Mouse (Mus musculus) gastrocnemius, adult 8-10 months (tissue): ENCODE data around the gene Olfr54. TPM values are rescaled to one million over a fixed set of nuclear protein-coding genes. Genes with fewer than 3 reads are reported as not detected.
"Not testable (repeated sequence)": the region's sequence is repeated elsewhere in the genome, so short reads cannot be mapped to it uniquely, and the experiment has no call there.

Source experiments
- DNase-seq, 2 experiments: peaks; one replicate each; pipeline ENCODE4 v3.0.0; 2022; ENCODE audit warnings: low spot score in 2 of 2
- total RNA-seq, 4 experiments: library from RNA; stranded (reverse); gene quantifications; 2 replicates each; pipeline ENCODE4 v1.2.4; 2022

Olfr54 gene
- total RNA-seq: not detected

DNA sequence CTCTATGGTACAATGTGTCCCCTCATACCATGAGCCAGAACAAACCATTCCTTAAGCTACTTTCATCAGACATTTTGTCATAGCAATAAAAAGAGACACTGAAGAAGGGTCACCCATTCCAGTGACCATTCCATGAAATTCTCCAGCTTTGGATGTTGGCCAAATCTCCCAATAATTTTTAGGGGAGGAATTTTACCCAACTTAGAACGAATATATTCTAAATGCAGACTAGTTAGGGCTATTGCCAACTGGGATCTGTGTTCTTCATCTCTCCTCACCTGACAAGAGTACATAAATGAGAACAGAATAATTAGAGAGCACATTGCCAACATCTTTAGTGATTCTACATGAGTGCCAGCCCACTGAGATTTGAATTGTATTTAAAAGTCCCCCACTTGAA is at the start of gene Olfr54:
Gene Olfr54 (plus strand): TSS at position 301 of the 400 bp plus-strand sequence.
- no peak for DNase-seq

DNA sequence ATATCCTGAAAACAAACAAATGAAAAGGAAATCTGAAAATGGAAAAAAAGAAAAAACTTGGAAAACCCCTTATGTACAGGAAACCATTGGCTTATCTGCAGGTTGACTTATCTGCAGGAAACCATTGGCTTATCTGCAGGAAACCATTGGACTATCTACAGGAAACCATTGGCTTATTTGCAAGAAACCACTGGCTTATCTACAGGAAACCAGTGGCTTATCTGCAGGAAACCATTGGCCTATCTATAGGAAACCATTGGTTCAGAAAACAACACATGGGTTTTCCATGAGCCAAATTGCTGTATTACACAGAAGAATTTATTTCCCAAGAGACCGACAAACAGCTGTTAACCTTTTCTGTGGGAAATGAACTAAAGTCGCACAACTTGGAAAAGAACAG is 49.1 kb upstream of the Olfr54 start:
- no peak for DNase-seq

DNA sequence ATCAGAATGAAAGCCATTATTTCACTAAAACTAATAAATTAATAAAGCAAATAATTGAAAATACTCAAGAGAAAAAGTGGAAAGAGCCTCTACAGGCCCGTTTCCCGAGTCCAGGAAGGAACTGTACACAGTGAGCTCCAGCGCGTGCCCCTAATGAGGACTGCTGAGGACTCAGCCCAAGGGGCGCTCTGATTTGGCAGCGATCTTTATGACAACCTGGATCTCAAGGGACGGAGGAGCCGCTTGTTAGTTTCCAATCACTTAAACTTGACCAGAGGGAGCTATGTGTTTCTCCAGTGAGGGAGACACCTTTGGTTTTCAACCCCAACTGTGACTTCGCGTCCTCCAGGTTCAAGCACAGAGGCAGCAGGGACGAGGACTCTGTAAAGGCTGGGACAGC is 47.8 kb upstream of the Olfr54 start, which contains the start of gene Olfr1378:
Gene Olfr1378 (plus strand): TSS at position 301 of the 400 bp plus-strand sequence.
- DNase-seq: no peak

DNA sequence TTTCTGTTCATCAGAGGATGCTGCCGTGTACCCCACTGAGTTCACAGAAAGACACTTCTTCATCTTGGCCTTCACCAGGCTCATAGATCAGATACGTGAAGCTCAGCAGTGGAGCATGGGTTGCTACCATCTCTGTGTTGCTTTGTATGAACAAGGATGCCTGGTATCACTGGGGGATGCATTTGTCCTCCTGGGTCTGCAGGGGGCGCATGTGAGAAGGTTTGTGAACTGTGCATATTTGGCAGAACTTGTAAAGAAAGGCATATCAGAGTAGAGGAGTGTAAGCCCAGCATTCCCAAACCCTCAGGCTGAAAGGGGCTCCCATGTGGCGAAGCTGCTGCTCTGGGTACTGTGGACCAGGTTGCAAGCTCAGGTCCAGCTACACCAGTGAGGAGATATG is 36.8 kb upstream of the Olfr54 start:
- no peak for DNase-seq

DNA sequence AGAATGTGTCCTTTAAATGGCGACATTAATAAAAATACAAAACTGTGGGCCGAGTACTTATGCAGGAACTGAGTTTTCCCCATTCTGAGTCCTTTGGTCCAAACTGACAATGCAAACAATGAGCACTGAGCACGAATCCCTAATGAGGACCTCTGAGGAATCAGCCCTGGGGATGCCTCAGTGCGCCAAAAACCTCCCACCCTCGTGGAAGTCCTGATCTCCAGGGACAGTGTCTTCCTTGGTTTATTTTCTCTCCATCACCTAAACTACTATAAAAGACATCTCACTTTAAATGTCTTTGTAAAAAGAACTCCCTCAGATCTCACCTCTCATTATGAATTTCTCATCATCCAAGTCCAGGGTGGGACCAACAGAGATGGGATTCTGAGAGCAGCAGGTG is 32.4 kb upstream of the Olfr54 start, which contains the start of gene Olfr1377:
Gene Olfr1377 (plus strand): TSS at position 301 of the 400 bp plus-strand sequence.
- DNase-seq: no peak

DNA sequence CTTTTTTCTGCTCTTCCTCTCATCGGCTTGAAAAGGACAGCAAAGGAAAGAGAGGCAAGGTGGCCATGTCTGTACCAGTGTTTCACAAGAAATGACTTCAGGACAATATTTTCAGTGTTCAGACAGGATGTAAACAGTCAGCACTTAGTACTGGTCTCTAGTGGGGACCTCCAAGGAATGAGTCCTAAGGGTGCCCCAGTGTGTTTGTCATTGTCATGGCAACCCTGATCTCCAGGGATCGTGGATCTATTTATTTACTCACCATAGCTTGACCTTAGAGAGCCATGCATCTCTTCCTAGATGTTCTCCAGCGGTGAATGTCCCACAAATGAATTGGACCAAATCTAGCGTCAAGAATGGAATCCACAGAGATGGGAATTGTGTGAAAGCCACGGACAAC is 10.7 kb upstream of the Olfr54 start, which contains the start of gene Olfr51:
Gene Olfr51 (plus strand): TSS at position 301 of the 400 bp plus-strand sequence.
- no peak for DNase-seq

DNA sequence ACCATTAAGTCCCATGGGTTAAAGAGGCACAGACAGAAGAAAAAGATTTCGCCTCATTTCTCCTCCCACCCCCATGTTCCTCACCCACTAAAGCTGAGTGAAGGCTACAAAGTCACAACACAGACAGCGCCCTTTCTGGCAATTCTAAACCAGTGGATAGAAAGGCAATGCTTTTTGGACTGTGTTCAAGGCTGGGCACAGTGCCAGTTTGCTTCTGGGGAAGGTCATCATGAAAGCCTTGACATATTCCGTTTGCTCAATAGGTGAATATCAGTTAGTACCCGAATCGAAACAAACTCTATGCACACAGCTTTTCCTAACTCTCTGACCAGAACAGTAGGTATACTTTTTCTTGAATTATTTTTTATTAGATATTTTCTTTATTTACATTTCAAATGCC is 2.2 kb upstream of the Olfr54 start:
- DNase-seq: no peak

DNA sequence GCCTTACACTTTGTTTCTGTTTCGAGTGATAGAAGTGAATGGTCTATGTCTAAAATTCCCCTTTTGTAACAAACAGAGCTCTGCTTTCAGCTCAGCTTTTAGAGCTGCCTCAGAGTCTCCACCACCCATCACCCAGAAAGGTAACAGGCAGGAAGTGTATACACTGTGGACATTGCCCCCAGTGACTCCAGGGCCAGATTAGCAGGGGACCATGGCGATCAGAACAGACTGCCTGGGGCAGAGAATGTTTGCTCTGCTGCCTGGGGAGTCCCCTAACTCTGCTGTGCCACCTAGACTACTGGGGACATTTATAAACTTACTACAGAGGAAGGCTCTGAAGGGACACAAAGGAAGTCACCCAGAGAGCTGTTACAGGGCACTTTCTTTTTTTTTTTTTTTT is 2.3 kb downstream of the Olfr54 start:
- no peak for DNase-seq

DNA sequence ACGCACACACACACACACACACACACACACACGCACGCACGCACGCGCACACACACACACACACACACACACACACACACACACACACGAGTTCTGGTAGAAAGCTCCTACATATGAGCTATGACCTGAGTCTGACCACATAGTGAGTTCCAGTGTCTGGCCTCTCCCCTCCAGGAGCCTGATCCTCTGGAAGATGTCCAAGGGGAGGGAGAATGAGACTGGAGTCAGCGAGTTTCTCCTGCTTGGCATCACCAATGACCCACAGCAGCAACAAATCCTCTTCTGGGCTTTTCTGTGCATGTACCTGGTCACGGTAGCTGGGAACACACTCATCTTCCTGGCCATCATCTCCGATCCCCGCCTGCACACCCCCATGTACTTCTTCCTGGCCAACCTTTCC is 12.8 kb downstream of the Olfr54 start:
- not testable (repeated sequence) for DNase-seq

DNA sequence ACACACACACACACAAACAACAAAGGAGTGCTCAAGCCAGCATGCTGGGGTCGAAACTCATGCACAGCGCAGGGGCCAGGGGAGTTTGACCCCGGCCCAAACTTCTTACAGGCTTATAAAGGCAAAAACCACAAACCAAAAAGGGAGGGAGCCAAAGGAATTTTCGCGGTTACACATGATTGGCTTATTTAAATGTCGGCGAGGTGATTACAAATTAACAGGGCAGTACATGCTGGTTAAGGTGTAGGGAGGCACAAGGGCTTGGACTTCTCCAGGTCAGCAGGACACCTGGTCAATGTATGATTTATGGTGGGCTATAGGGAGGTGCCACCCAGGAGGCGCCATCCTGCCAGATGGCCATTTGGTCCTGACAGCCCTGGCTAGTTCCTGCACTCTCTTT is 15.3 kb downstream of the Olfr54 start:
- DNase-seq: not testable (repeated sequence)

DNA sequence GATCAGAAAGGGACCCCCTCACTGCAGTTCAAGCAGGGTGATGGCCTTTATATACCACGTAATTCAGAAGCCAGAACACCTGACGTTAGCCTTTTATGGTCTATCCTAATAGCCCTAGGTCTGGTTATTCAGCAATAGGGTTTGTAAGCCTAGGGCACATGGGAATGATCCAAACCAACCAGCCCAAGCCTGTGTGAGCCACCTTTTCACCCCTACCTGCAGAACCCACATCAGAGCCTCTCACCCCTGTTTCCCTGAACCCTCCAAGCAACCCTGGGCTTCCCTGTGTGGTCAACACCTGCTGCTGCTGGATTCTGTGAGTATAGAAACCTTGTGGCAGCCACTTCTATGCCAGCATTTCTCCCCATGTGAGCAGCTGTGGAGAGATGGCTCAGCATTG is 16.2 kb downstream of the Olfr54 start:
- DNase-seq: no peak

DNA sequence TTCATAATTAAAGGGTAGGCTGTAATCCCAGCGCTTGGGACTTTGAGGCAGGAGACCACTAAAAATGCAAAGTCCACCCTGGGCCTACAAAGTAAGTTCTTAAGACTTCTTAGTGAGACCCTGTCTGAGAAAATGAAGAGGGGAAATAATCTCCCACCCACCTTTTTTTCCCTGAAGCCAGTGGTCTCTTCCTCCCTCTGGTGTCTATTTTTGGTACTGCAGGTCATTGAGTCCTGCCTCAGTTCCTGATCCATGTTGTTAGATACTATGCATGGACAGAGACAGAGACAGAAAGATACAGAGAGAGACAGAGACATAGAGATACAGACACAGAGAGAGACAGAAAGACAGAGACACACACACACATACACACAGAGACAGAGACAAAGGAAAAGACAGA is 18.8 kb downstream of the Olfr54 start:
- DNase-seq: no peak

DNA sequence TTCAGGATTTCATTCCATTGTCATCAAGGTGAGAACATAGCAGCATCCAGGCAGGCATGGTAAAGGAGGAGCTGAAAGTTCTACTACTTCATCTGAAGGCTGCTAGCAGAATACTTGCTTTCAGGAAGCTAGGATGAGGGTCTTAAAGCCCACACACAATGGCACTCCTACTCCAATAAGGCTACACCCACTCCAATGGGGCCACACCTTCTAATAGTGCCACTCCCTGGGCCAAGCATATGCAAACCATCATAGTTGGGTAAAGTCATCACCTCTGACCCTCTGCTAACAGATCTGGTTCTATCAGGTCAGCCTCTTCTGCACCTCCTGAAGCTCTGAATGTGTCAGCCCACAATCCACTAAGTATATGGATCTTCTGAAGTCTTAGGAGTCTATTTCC is 20.1 kb downstream of the Olfr54 start:
- not testable (repeated sequence) for DNase-seq

DNA sequence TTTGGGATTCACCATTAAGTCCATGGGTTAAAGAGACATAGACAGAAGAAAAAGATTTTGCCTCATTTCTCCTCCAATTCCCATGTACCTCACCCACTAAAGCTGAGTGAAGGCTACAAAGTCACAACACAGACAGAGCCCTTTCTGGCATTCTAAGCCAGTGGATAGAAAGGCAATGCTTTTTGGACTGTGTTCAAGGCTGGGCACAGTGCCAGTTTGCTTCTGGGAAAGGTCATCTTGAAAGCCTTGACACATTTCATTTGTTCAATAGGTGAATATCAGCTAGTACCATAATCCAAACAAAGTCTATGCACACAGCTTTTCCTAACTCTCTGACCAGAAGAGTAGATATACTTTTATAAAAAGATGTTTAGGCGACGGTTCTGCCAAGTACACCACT is 21.9 kb downstream of the Olfr54 start:
- DNase-seq: no peak

DNA sequence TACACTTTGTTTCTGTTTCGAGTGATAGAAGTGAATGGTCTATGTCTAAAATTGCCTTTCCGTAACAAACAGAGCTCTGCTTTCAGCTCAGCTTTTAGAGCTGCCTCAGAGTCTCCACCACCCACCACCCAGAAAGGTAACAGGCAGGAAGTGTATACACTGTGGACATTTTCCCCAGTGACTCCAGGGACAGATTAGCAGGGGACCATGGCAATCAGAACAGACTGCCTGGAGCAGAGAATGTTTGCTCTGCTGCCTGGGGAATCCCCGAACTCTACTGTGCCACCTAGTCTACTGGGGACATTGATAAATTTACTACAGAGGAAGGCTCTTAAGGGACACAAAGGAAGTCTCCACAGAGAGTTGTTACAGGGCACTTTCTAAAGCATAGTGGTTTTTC is 30.7 kb downstream of the Olfr54 start:
- DNase-seq: not testable (repeated sequence)

DNA sequence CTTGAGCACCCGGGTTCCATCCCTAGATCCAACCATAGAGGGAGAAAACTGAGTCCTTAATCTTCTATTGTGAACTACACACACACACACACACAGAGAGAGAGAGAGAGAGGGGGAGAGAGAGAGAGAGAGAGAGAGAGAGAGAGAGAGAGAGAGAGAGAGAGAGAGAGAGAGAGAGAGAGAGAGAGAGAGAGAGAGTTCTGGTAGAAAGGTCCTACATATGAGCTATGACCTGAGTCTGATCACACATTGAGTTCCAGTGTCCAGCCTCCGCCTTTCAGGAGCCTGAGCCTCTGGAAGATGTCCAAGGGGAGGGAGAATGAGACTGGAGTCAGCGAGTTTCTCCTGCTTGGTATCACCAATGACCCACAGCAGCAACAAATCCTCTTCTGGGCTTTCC is 33.8 kb downstream of the Olfr54 start, which contains the start of gene Olfr1375:
Gene Olfr1375 (plus strand): TSS at position 301 of the 400 bp plus-strand sequence.
- not testable (repeated sequence) for DNase-seq

DNA sequence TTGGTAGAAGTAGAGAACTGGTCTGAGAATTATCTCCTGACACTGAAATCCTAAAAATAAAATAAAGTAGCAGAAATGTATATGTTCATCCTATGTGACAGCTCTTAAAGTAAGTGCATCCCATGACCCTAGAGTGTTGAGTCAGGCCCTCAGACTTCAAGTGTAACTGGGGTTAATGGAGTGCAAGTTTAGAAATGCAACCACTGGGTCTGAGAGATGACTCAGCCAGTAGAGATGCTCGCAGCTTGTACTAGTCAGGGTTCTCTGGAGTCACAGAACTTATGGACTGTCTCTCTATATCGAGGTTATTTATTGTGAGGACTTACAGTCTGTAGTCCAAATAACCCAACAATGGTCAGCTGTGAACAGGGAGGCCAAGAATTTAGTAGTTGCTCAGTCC is 37.6 kb downstream of the Olfr54 start:
- no peak for DNase-seq

DNA sequence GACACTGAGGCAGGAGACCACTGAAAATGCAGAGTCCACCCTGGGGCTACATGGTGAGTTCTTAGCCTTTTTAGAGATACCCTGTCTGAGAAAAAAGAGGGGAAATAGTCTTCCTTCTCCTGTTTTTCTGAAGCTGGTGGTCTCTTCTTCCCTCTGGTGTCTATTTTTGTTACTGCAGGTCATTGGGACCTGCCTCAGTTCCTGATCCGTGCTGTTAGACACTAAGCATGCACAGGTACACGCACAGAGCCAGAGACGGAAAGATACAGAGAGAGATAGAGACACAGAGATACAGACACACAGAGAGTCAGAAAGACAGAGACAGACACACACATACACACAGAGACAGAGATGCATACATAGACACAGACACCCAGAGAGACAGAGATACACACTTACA is 39.2 kb downstream of the Olfr54 start:
- DNase-seq: no peak

DNA sequence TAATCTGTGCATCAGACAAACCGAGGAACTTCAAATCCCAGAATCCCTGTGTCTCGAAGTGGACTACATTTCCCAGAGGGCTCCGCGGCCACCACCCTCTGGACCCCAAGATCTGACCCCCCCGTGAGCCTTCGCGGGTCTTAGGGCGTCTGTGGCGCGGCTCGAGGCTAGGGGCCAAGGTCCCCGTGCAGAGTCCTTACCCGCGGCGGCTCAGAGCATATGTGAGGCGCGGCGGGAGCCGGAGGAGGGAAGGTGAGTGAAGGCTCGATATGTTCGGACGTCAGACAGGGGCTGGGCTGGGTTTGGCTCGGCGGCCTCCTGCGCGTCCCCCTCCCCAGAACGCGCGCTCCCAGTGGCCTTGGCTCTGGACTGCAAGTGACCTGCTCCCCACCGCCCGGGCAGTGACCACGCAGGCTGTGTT is 45.1 kb downstream of the Olfr54 start, which contains the start of gene Zfp354a:
Gene Zfp354a (plus strand): TSS at position 107 of the 421 bp plus-strand sequence.
- DNase-seq: peak; percentile 37 to 68

DNA sequence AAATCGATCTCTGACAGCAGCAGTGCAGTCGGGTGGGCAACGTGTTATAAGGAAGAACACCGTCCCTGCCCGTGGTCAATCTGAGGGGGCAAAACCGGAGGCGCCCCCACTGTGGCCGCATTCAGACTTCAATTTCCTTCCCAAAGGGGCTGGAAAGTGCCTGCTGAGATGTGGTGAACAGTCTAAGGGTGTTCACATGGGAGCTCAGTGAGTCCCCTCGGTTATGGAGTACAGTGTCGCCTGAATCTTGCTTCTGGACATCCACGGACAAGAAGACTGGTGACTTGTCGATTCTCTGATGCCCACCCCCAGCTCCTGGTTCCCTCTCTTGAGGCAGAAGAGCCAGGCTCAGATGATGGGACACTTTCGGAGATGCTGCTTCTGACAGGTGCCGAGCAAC is 45.6 kb downstream of the Olfr54 start:
- DNase-seq: no peak

DNA sequence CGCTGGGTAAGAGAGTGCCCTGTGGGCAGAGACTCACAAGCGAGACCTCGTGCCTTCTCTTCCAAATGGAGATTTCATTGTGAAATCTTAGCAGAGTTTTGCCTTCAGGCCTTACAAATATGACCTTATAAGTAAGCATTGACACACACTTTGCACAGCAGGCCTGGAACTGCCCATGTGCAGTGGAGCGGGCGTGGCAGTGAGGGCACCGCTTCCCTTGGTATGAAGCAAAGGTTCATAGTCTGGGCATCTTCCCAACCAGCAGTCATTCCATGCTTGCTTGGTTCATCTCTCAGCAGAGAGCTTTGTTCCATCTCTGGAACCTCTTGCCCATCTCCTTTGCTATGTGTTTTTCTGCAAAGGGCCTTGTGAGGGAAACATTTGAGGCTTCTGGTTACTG is 46.9 kb downstream of the Olfr54 start:
- no peak for DNase-seq

DNA sequence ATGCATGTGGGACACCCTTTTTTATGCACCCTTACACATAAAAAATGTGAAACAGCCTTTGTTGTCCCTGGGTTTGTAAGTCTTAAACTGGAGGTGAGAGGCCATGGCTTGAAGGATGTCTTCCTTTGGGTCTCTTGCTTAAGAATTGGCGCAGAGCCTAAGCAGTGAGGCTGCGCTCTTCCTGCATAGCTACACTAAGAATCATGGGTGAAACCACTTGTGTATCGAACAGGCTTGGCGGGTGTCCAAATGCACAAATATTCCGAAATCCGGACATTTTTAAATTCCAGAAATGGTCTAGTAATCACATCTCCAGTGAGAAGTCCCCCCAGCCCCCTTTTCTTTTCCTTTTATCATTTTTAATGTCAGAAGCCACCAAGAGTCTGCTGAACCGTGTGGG is 49.2 kb downstream of the Olfr54 start:
- no peak for DNase-seq

DNA sequence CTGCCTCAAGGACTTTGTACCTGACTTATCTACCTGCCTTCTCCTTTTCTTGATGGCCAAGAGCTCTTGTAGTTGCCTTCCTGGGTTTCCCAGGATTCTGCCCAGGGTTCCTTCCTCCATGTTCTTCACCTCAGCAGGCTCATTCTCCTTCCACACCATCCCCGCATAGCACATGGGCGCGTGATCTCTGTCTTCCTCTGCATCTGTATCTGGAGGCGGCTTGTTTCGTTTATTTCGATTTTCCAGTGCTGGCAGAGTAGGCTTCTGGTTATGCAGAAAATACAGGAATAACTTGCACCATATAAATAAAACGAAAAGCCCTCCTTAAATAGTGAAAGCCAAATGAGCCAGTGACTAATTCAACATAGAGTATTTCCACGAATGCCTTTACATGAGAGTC is 49.8 kb downstream of the Olfr54 start:
- DNase-seq: no peak
